9 mouse cellular contexts compared by ENCODE assay signal in the genomic region with DNA sequence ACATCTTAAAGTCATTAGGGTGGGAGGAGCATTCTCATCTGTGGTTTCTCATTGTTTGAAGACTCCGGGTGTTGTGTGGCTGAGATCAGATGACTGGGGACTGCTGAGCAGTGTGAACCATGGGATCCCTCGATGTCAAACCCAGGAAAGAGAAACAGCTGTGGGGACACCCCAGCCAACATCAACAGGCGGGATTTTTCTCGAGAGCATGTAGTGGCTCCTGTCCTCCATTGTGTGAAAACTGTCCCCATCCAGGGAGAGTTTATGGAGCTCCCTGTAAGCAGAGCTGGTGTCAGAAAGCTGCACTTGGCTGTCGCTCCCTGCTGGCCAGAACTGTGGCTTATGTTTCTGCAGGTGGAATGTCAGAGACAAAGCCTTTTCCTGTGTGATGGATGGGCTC.
DNase-seq lines count a peak whose midpoint lies in the region; ATAC-seq and TF ChIP-seq lines count a peak whose summit lies in the region.
"Had no signal": no experiment of that assay in that cellular context is flagged by ENCODE, and none has a peak within 500 bp of the region (broad histone marks: within the 10 kb centered on the region; RNA-seq: fewer than 3 reads in every experiment).

No protein-coding gene starts in this region.

- no peak overlapping the region for H3K9ac ChIP-seq in forebrain, embryonic 14.5 days (ENCODE audit: low read length)
- H3K9ac ChIP-seq in limb, embryonic 13.5 days, result no peak overlapping the region

- TF ChIP-seq CTCF in kidney, adult 2 months (conservative IDR thresholded peaks at IDR 0.05; ENCODE audit: insufficient read depth, insufficient read length, low read depth, low read length), result no peak
- TF ChIP-seq CTCF in brain, embryonic 14.5 days (IDR thresholded peaks at IDR 0.05; ENCODE audit: borderline replicate concordance, extremely low read depth, insufficient read depth, insufficient read length), result peak; percentile 19; the same call in 1 of the 2 replicates

- no peak overlapping the region for H3K27ac ChIP-seq in kidney, adult 2 months (ENCODE audit: insufficient read depth, low read depth, low read length)
- H3K27ac ChIP-seq in forebrain, embryonic 14.5 days (ENCODE audit: low read depth, low read length), result no peak overlapping the region
- no peak overlapping the region for H3K27ac ChIP-seq in limb, embryonic 13.5 days

- H3K4me2 ChIP-seq in forebrain, embryonic 14.5 days (ENCODE audit: low read length), result no peak overlapping the region
- H3K4me2 ChIP-seq in limb, embryonic 13.5 days (replicated peaks), result peak overlapping the region; percentile 31

- H3K27me3 ChIP-seq in kidney, adult 2 months (replicated peaks; ENCODE audit: control insufficient read depth, insufficient read depth, low read length), result no peaks in the 10 kb centered on the region
- peaks cover 14% of the 10 kb centered on the region for H3K27me3 ChIP-seq in forebrain, embryonic 14.5 days (replicated peaks; ENCODE audit: control insufficient read depth, insufficient read depth, low read length)
- peaks cover 21% of the 10 kb centered on the region for H3K27me3 ChIP-seq in limb, embryonic 13.5 days
- H3K27me3 ChIP-seq: Patski had no signal

- no peaks in the 10 kb centered on the region for H3K36me3 ChIP-seq in kidney, adult 2 months (ENCODE audit: control insufficient read depth, insufficient read depth, low read length)
- H3K36me3 ChIP-seq in forebrain, embryonic 14.5 days (ENCODE audit: control insufficient read depth, insufficient read depth, low read length), result no peaks in the 10 kb centered on the region
- no peaks in the 10 kb centered on the region for H3K36me3 ChIP-seq in limb, embryonic 13.5 days

- no peak overlapping the region for H3K4me3 ChIP-seq in kidney, adult 2 months (ENCODE audit: insufficient read depth, low read depth, low read length)
- no peak overlapping the region for H3K4me3 ChIP-seq in forebrain, embryonic 14.5 days (ENCODE audit: low read depth, low read length)
- no peak overlapping the region for H3K4me3 ChIP-seq in limb, embryonic 13.5 days

- DNase-seq in kidney, postnatal 10 days, result peak; percentile 64
- DNase-seq in kidney, adult 2 months, result no peak
- peak; percentile 43 for DNase-seq in brain, embryonic 14.5 days (ENCODE audit: low read depth)
- DNase-seq in forebrain, embryonic 14.5 days (ENCODE audit: low spot score), result no peak
- DNase-seq in right cerebral cortex, postnatal 14 days, result no peak
- no peak for DNase-seq in spleen, postnatal 10 days (ENCODE audit: low spot score in 2 of 2)
- DNase-seq: layer of hippocampus, postnatal 36 days had no signal

- no peaks in the 10 kb centered on the region for H3K4me1 ChIP-seq in kidney, adult 2 months (ENCODE audit: control insufficient read depth, insufficient read depth, low read length)
- peaks cover 24% of the 10 kb centered on the region for H3K4me1 ChIP-seq in forebrain, embryonic 14.5 days (ENCODE audit: control insufficient read depth, insufficient read depth, low read length)
- H3K4me1 ChIP-seq in limb, embryonic 13.5 days, result peaks cover 42% of the 10 kb centered on the region

- WGBS in kidney, adult 2 months, result 41% methylated on average over 5 of the region's 5 CpGs
- WGBS in forebrain, embryonic 14.5 days, result 20% methylated on average over 5 of the region's 5 CpGs
- 13% methylated on average over 5 of the region's 5 CpGs for WGBS in limb, embryonic 13.5 days

- no peaks in the 10 kb centered on the region for H3K9me3 ChIP-seq in forebrain, embryonic 14.5 days (replicated peaks; ENCODE audit: control insufficient read depth, low read length)
- peaks cover 6% of the 10 kb centered on the region; the same call in 1 of the 2 replicates for H3K9me3 ChIP-seq in limb, embryonic 13.5 days

- 0 out of 2 replicates have a peak, but pooled peaks have one; percentile 4 for ATAC-seq in forebrain, embryonic 14.5 days
- peak; percentile 20; the same call in 1 of the 2 replicates for ATAC-seq in limb, embryonic 13.5 days (ENCODE audit: low FRiP score, low read depth)
- ATAC-seq: Patski had no signal

- TF ChIP-seq POLR2A in kidney, adult 2 months (IDR thresholded peaks at IDR 0.05; ENCODE audit: low read depth, low read length), result no peak
- TF ChIP-seq POLR2A in brain, embryonic 14.5 days (IDR thresholded peaks at IDR 0.05; ENCODE audit: borderline replicate concordance, extremely low read depth, insufficient read depth, insufficient read length, poor library complexity, severe bottlenecking), result no peak

Comparison
In these comparisons a context has a peak if more than half of its experiments do, and no peak if none do; other contexts are left out.
1. DNase-seq: peak in kidney, postnatal 10 days (single experiment) and brain, embryonic 14.5 days (single experiment); none in kidney, adult 2 months (single experiment), forebrain, embryonic 14.5 days (single experiment), right cerebral cortex, postnatal 14 days (single experiment) and spleen, postnatal 10 days (0 of 2).